Mouse (Mus musculus) myocyte (in vitro differentiated cells): Measurements from ENCODE around the gene Cda.

Experiments
- POLR2A ChIP-seq: IDR thresholded peaks from one replicate; pipeline ENCODE4 v1.6.1; 2011; ENCODE audit warnings: low read depth, mild to moderate bottlenecking, control low read depth, moderate library complexity; ENCODE audit not compliant: insufficient read length
- USF1 ChIP-seq: IDR thresholded peaks from one replicate; pipeline ENCODE4 v1.6.1; 2011; ENCODE audit warnings: low read depth, mild to moderate bottlenecking, control low read depth, moderate library complexity

DNA sequence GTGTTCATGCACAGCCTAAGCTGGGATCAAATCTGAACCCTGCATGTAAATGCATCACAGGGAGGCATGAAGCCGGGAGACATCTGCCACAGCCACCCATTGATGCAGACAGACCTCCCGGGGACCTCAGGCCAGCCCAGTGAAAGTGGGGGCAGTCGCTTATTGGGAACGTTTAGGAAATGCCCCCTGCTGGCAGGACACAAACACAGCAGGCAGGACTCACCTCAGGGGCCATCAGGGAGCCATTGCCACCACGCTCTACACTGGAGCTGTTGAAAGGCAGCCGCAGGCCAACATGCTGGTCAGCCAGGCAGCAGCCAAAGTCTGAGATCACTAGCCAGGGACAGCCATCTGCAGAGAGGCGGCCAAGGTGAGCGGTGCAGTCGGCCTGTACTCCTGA, 52.0 kb downstream of the Cda start:
- TF ChIP-seq POLR2A (no peak), USF1 (no peak)
